Mouse (Mus musculus) E14TG2a.4 (cell line): Measurements from ENCODE around the gene Dnttip1.

Source experiments
- H3K27me3 ChIP-seq: 2 replicates; pipeline ENCODE4 v1.6.1; 2014; ENCODE audit warnings: low read length, control low read depth; ENCODE audit not compliant: insufficient read depth
- H3K36me3 ChIP-seq: 2 replicates; pipeline ENCODE4 v1.6.1; 2014; ENCODE audit warnings: low read length, control low read depth; ENCODE audit not compliant: insufficient read depth
- H3K4me1 ChIP-seq: replicated peaks from 2 replicates; pipeline ENCODE4 v1.6.1; 2014; ENCODE audit warnings: low read depth, low read length, control low read depth
- H3K4me3 ChIP-seq: replicated peaks from 2 replicates; pipeline ENCODE4 v1.5.1; 2014; ENCODE audit warnings: mild to moderate bottlenecking, low read length
- H3K9me3 ChIP-seq: 2 replicates; pipeline ENCODE4 v1.6.1; 2014; ENCODE audit warnings: low read length, control low read depth
- CTCF ChIP-seq: conservative IDR thresholded peaks from 2 replicates; pipeline ENCODE4 v1.5.1; 2014; ENCODE audit warnings: low read length
- NANOG ChIP-seq: IDR thresholded peaks from 2 replicates; pipeline ENCODE4 v1.6.1; 2014; ENCODE audit warnings: borderline replicate concordance, low read length, mixed read lengths
- POU5F1 ChIP-seq: IDR thresholded peaks from 2 replicates; pipeline ENCODE4 v1.6.1; 2014; ENCODE audit warnings: low read length, borderline replicate concordance

The Dnttip1 gene

GRCm38 (mm10) chr2:164817206-164817605 lies 71.4 kb downstream of the Dnttip1 start:
- no peak for TF ChIP-seq POU5F1
- TF ChIP-seq CTCF = no peak
- TF ChIP-seq NANOG = no peak
- Histone ChIP-seq H3K27me3 (no peaks in the 10 kb centered on the region), H3K36me3 (peaks cover 63% of the 10 kb centered on the region), H3K9me3 (no peaks in the 10 kb centered on the region), H3K4me1 (peaks cover 86% of the 10 kb centered on the region), H3K4me3 (peak overlapping the region; percentile 18; the same call in 1 of the 2 replicates)

GRCm38 (mm10) chr2:164817703-164818102 lies 71.9 kb downstream of the Dnttip1 start:
- Histone ChIP-seq H3K4me1 (peaks cover 89% of the 10 kb centered on the region), H3K36me3 (peaks cover 58% of the 10 kb centered on the region), H3K4me3 (peak overlapping the region; percentile 18; the same call in 1 of the 2 replicates), H3K9me3 (no peaks in the 10 kb centered on the region), H3K27me3 (no peaks in the 10 kb centered on the region)
- TF ChIP-seq POU5F1 (no peak), NANOG (no peak), CTCF (no peak)
